Mouse (Mus musculus) testis, adult 2 months (tissue): ENCODE data around the gene Asic2. TPM values are rescaled to one million over a fixed set of nuclear protein-coding genes. Genes with fewer than 3 reads are reported as not detected.

ENCODE experiments used
- H3K27ac ChIP-seq: fragments of 200-500 bp; 2 replicates; pipeline ENCODE4 v1.5.1; 2012; ENCODE audit warnings: low read depth, low read length; ENCODE audit not compliant: control insufficient read depth, insufficient read depth
- H3K27me3 ChIP-seq: fragments of 200-500 bp; 2 replicates; pipeline ENCODE4 v1.6.1; 2012; ENCODE audit warnings: mild to moderate bottlenecking, low read length, moderate library complexity; ENCODE audit not compliant: control insufficient read depth, insufficient read depth
- H3K36me3 ChIP-seq: fragments of 200-500 bp; 2 replicates; pipeline ENCODE4 v1.6.1; 2012; ENCODE audit warnings: mild to moderate bottlenecking, low read length; ENCODE audit not compliant: control insufficient read depth, insufficient read depth
- H3K4me1 ChIP-seq: fragments of 200-500 bp; 2 replicates; pipeline ENCODE4 v1.6.1; 2012; ENCODE audit warnings: low read length; ENCODE audit not compliant: control insufficient read depth, insufficient read depth
- H3K4me3 ChIP-seq: fragments of 200-500 bp; 2 replicates; pipeline ENCODE4 v1.5.1; 2012; ENCODE audit warnings: low read depth, mild to moderate bottlenecking, low read length, moderate library complexity, mixed read lengths; ENCODE audit not compliant: control insufficient read depth
- CTCF ChIP-seq: fragments of 200-500 bp; IDR thresholded peaks from 2 replicates; pipeline ENCODE4 v1.5.1; 2012; ENCODE audit warnings: low read depth, mild to moderate bottlenecking, inconsistent platforms, low read length, moderate library complexity; ENCODE audit not compliant: control insufficient read depth, insufficient read depth, insufficient replicate concordance
- POLR2A ChIP-seq: fragments of 200-500 bp; IDR thresholded peaks from 2 replicates; pipeline ENCODE4 v1.6.1; 2012; ENCODE audit warnings: low read depth, mild to moderate bottlenecking, inconsistent platforms, low read length, moderate library complexity; ENCODE audit not compliant: control insufficient read depth
- polyA plus RNA-seq: library from polyadenylated mRNA; depleted of rRNA; stranded (reverse); fragments of >200 nt; gene quantifications from 2 replicates; pipeline ENCODE4 v1.2.3, GENCODE M21; 2012

The Asic2 gene
- polyA plus RNA-seq, 1 experiment, result 0.41 TPM

DNA sequence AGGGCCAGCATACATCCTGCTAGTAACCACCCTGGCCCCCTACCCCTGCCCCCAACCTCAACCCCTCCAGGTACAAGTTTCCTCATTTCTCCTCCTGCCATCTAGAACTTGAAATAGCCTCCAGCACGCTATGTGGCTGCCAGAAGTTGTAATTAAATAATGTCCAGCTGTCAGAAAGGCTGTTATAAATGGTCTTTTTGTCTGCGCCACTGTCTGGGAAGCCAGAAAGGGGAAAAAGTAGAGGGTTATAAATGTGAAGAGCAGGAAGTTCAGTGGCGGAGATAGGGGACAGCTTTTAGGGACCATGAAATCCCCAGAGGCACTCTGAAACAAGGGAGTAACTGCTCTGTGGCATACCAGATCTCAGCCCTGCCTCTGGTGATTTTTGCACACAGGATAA, 678.2 kb downstream of the Asic2 start:
- no peaks in the 10 kb centered on the region for H3K4me1 ChIP-seq
- H3K27ac ChIP-seq, result no peak overlapping the region
- H3K27me3 ChIP-seq, result no peaks in the 10 kb centered on the region
- no peak for TF ChIP-seq POLR2A
- no peak for TF ChIP-seq CTCF
- no peak overlapping the region for H3K4me3 ChIP-seq
- H3K36me3 ChIP-seq, result no peaks in the 10 kb centered on the region

DNA sequence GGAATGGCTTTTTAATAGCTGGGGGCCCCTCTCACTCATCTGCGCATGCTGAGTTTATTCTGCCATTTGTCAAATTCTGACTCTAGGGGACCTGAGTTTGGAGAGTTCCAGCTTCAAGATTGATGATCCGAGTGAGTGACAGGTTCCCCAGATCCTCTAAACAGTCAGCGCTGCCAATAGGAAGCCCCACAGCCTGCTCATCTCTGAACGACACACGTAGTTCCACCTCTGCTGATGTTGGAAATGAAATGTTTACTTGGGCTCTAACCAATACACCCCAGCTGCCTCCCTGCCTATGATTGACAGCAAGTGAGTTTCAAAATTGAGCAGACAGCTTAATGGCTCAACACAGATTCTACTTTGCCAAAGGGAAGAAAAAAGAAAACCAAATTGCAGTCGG, 685.1 kb downstream of the Asic2 start:
- TF ChIP-seq POLR2A, result no peak
- no peak for TF ChIP-seq CTCF
- no peak overlapping the region for H3K4me3 ChIP-seq
- no peaks in the 10 kb centered on the region for H3K36me3 ChIP-seq
- no peaks in the 10 kb centered on the region for H3K4me1 ChIP-seq
- H3K27me3 ChIP-seq, result no peaks in the 10 kb centered on the region
- no peak overlapping the region for H3K27ac ChIP-seq

DNA sequence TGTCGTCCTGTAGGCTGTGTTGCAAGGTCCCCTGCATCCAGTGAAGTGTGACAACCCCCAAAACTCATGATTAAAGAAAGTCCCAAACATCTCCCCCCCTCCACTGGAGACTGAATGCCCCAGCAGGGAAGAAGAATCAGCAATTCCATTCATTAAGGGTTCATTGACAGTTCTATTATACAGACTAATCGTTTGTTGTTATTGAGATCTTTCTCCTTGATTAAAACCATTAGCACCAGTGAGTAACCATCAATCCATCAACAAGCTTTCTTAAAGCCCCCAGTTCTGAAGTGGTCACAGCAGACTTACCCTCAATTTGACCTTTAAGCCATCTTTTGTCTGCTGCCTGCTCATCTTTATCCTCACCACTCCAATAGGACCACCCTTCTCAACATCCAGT, 688.2 kb downstream of the Asic2 start:
- H3K36me3 ChIP-seq, result no peaks in the 10 kb centered on the region
- no peak overlapping the region for H3K27ac ChIP-seq
- no peaks in the 10 kb centered on the region for H3K4me1 ChIP-seq
- TF ChIP-seq POLR2A (no peak), CTCF (no peak)
- H3K4me3 ChIP-seq, result no peak overlapping the region
- no peaks in the 10 kb centered on the region for H3K27me3 ChIP-seq

DNA sequence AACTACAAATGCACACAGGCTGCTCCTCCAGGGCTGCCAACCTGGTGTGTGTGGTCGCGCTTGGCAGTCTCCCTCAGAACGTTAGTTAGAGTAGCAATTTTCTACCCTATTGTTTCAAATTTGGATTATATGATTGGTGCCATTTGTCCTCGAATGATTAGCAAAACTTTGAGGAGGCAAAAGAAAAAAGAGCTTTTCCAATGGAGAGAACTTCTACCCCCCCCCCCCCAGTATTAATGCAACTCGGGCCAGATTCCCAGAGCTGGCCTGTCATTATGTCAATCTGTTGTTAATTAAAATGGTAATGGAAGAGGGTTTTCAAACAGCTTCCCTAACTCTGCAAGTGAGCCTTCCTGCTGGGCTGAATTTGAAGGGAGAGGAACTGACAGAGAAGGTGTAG, 690.9 kb downstream of the Asic2 start:
- no peaks in the 10 kb centered on the region for H3K36me3 ChIP-seq
- H3K27ac ChIP-seq, result no peak overlapping the region
- H3K4me3 ChIP-seq, result no peak overlapping the region
- no peaks in the 10 kb centered on the region for H3K4me1 ChIP-seq
- H3K27me3 ChIP-seq, result no peaks in the 10 kb centered on the region
- TF ChIP-seq POLR2A, result no peak
- no peak for TF ChIP-seq CTCF

DNA sequence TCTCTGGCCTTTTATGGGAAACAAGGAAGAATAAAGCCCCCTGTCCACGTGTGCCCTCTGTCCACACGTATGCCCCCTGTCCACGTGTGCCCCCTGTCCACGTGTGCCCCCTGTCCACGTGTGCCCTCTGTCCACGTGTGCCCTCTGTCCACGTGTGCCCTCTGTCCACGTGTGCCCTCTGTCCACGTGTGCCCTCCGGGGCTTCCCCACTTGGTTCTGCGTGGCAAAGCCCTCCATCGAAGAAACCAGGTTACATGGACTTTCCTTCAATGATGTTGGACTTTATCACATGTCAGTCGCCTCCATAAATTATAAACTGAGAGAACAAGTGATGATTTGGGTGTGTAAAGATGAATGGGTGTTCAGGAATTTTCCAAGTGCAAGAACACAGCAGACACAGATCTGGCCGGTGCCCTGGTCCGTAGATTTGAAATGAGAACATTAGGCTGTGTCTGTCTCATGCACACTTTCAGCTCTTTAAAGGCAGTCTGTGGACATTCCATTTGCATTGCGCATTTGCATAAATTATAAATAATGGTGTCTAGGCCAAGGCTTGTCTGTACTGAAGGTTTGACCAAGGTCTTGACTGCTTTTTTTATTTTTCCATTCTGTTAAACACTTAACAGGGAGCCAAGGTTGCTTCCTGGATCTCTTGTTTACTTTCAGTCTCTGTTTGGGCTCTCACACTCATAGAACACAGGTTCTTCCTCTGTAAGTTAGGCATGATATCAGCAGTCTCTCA, 695.4 kb downstream of the Asic2 start:
- Histone ChIP-seq H3K27ac (no peak overlapping the region), H3K4me1 (no peaks in the 10 kb centered on the region), H3K27me3 (no peaks in the 10 kb centered on the region), H3K36me3 (no peaks in the 10 kb centered on the region), H3K4me3 (no peak overlapping the region)
- no peak for TF ChIP-seq POLR2A
- TF ChIP-seq CTCF, result no peak

DNA sequence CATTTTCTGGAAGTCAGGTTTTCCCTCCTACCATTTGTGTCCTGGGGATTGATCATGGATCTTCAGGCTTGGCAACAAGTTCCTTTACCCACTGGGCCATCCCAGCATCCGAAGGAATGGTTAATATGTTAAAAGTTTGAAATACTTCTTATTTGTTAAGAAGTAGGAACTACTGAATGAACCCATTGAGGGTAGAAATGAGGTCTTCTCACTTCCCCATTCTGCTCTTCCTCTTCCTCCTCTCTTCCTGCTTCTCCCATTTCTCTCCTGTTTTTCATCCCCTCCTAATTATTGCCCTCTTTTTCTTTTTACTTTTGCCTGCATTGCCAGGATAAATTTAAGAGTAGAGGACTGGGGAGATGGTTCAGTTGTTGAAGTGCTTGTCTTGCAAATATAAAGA, 696.8 kb downstream of the Asic2 start:
- Histone ChIP-seq H3K27me3 (no peaks in the 10 kb centered on the region), H3K27ac (no peak overlapping the region), H3K4me3 (no peak overlapping the region), H3K4me1 (no peaks in the 10 kb centered on the region), H3K36me3 (no peaks in the 10 kb centered on the region)
- no peak for TF ChIP-seq POLR2A
- no peak for TF ChIP-seq CTCF

DNA sequence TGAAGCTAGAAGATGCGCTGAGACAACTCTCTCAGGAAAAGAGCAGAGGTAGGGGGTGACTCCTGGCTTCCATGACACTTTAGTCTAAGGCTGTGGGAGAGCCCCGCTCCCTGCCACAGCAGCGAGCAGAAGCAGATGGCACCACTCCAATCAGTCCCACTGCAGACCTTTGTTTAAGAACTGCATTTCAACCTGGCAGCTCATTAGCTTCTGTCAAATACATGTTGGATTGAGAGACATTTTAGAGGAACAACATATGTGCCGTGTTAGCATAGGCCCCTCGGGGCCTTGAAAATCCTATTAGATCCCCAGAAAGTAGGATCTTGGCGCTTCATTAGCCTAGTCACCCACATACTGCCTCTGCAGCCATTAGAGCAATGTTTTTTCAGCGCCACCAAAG, 697.7 kb downstream of the Asic2 start:
- H3K4me3 ChIP-seq, result no peak overlapping the region
- TF ChIP-seq CTCF, result no peak
- no peak for TF ChIP-seq POLR2A
- H3K36me3 ChIP-seq, result no peaks in the 10 kb centered on the region
- no peak overlapping the region for H3K27ac ChIP-seq
- H3K27me3 ChIP-seq, result no peaks in the 10 kb centered on the region
- no peaks in the 10 kb centered on the region for H3K4me1 ChIP-seq
